Mouse (Mus musculus) cerebellum, adult 2 months (tissue): Measurements from ENCODE around the gene Ern1. TPM values are rescaled to one million over a fixed set of nuclear protein-coding genes. Genes with fewer than 3 reads are reported as not detected.
"Not testable (repeated sequence)": the region's sequence is repeated elsewhere in the genome, so short reads cannot be mapped to it uniquely, and the experiment has no call there.

Source experiments
- DNase-seq, 2 experiments: peaks; one replicate each; pipeline ENCODE4 v3.0.0; 2021
- H3K27ac ChIP-seq: fragments of 200-500 bp; 2 replicates; pipeline ENCODE4 v1.5.1; 2012; ENCODE audit warnings: low read length, control low read depth, inconsistent platforms; ENCODE audit not compliant: insufficient read depth
- H3K27me3 ChIP-seq: fragments of 200-500 bp; 2 replicates; pipeline ENCODE4 v1.6.1; 2012; ENCODE audit warnings: inconsistent platforms, mild to moderate bottlenecking, low read length, moderate library complexity; ENCODE audit not compliant: control insufficient read depth, insufficient read depth
- H3K4me1 ChIP-seq: fragments of 200-500 bp; 2 replicates; pipeline ENCODE4 v1.6.1; 2011; ENCODE audit warnings: low read length; ENCODE audit not compliant: control insufficient read depth, insufficient read depth
- H3K4me3 ChIP-seq: fragments of 200-500 bp; replicated peaks from 2 replicates; pipeline ENCODE3; 2011; ENCODE audit warnings: mild to moderate bottlenecking, low read depth, low read length, control low read depth; ENCODE audit not compliant: insufficient read depth
- CTCF ChIP-seq: fragments of 200-500 bp; IDR thresholded peaks from 2 replicates; pipeline ENCODE4 v1.5.1; 2011; ENCODE audit warnings: low read depth, mild to moderate bottlenecking, control low read depth, low read length, moderate library complexity, borderline replicate concordance; ENCODE audit not compliant: insufficient read depth
- POLR2A ChIP-seq: fragments of 200-500 bp; IDR thresholded peaks from 2 replicates; pipeline ENCODE4 v1.6.1; 2011; ENCODE audit warnings: low read length, control low read depth, borderline replicate concordance; ENCODE audit not compliant: insufficient read depth
- WGBS: fragments of 180-500 bp; shearing (Covaris S2); methylation state at CpG from one replicate; pipeline ENCODE4 v1.1.7; 2018; 5-methylcytosine and 5-hydroxymethylcytosine counted together
- polyA plus RNA-seq: library from polyadenylated mRNA; depleted of rRNA; stranded (reverse); fragments of >200 nt; gene quantifications from 2 replicates; pipeline ENCODE4 v1.2.3, GENCODE M21; 2012

The Ern1 gene
- polyA plus RNA-seq, 1 experiment: 7.6 TPM

- no peak for DNase-seq
- no peak overlapping the region for H3K4me3 ChIP-seq
- no peaks in the 10 kb centered on the region; the same call in 1 of the 2 replicates for H3K4me1 ChIP-seq
- no peak overlapping the region for H3K27ac ChIP-seq
- TF ChIP-seq POLR2A (no peak), CTCF (no peak)
- H3K27me3 ChIP-seq: no peaks in the 10 kb centered on the region
- 100% methylated on average over 1 of the region's 1 CpGs for WGBS
Observed at GRCm38 (mm10) chr11:106460671-106461070, 27.0 kb downstream of the Ern1 start.

- H3K4me1 ChIP-seq: no peaks in the 10 kb centered on the region
- no peak overlapping the region for H3K27ac ChIP-seq
- TF ChIP-seq CTCF (no peak), POLR2A (no peak)
- H3K27me3 ChIP-seq: no peaks in the 10 kb centered on the region
- H3K4me3 ChIP-seq: no peak overlapping the region
- DNase-seq: no peak
- WGBS: 99% methylated on average over 4 of the region's 4 CpGs
Observed at GRCm38 (mm10) chr11:106458540-106458939, 29.1 kb downstream of the Ern1 start.

GRCm38 (mm10) chr11:106443646-106444045 lies 44.0 kb downstream of the Ern1 start:
- H3K27ac ChIP-seq: no peak overlapping the region
- TF ChIP-seq CTCF: no peak
- TF ChIP-seq POLR2A: no peak
- no peaks in the 10 kb centered on the region for H3K27me3 ChIP-seq
- no peak overlapping the region for H3K4me3 ChIP-seq
- no peak for DNase-seq
- no peaks in the 10 kb centered on the region for H3K4me1 ChIP-seq
- 61% methylated on average over 3 of the region's 3 CpGs for WGBS

GRCm38 (mm10) chr11:106442564-106442963 lies 45.1 kb downstream of the Ern1 start:
- not testable (repeated sequence) for H3K27ac ChIP-seq, H3K4me1 ChIP-seq, DNase-seq, H3K4me3 ChIP-seq, H3K27me3 ChIP-seq
- 90% methylated on average over 2 of the region's 2 CpGs for WGBS

GRCm38 (mm10) chr11:106440318-106440717 lies 47.3 kb downstream of the Ern1 start:
- TF ChIP-seq CTCF (no peak), POLR2A (no peak)
- 83% methylated on average over 2 of the region's 2 CpGs for WGBS

GRCm38 (mm10) chr11:106439355-106439754 lies 48.3 kb downstream of the Ern1 start:
- DNase-seq: no peak
- Histone ChIP-seq H3K27me3 (no peaks in the 10 kb centered on the region), H3K4me1 (no peaks in the 10 kb centered on the region), H3K27ac (no peak overlapping the region), H3K4me3 (no peak overlapping the region)
- 96% methylated on average over 3 of the region's 3 CpGs for WGBS
- TF ChIP-seq CTCF (no peak), POLR2A (no peak)

More at GRCm38 (mm10) chr11:106440318-106440717, 47.3 kb downstream of the Ern1 start:
- H3K4me3 ChIP-seq: no peak overlapping the region
- no peaks in the 10 kb centered on the region for H3K4me1 ChIP-seq
- DNase-seq: no peak
- H3K27me3 ChIP-seq: no peaks in the 10 kb centered on the region
- no peak overlapping the region for H3K27ac ChIP-seq

GRCm38 (mm10) chr11:106438524-106439177 lies 49.0 kb downstream of the Ern1 start:
- 50% methylated on average over 4 of the region's 4 CpGs for WGBS
- H3K4me1 ChIP-seq: no peaks in the 10 kb centered on the region
- no peak overlapping the region for H3K4me3 ChIP-seq
- H3K27me3 ChIP-seq: no peaks in the 10 kb centered on the region
- H3K27ac ChIP-seq: no peak overlapping the region
- TF ChIP-seq CTCF (no peak), POLR2A (no peak)
- DNase-seq: no peak

- H3K4me1 ChIP-seq: no peaks in the 10 kb centered on the region
- no peak for DNase-seq
- H3K27me3 ChIP-seq: no peaks in the 10 kb centered on the region
- H3K27ac ChIP-seq: no peak overlapping the region
- 79% methylated on average over 2 of the region's 2 CpGs for WGBS
- TF ChIP-seq CTCF (no peak), POLR2A (no peak)
- H3K4me3 ChIP-seq: no peak overlapping the region
Observed at GRCm38 (mm10) chr11:106437543-106437942, 50.1 kb downstream of the Ern1 start.

GRCm38 (mm10) chr11:106437039-106437438 lies 50.6 kb downstream of the Ern1 start:
- 94% methylated on average over 5 of the region's 5 CpGs for WGBS
- Histone ChIP-seq H3K4me3 (no peak overlapping the region), H3K27ac (no peak overlapping the region), H3K27me3 (no peaks in the 10 kb centered on the region), H3K4me1 (no peaks in the 10 kb centered on the region)
- TF ChIP-seq CTCF (no peak), POLR2A (no peak)
- DNase-seq: no peak
